Mouse (Mus musculus): ENCODE results near the gene Trim12a.
"Not testable (repeated sequence)": the region's sequence is repeated elsewhere in the genome, so short reads cannot be mapped to it uniquely, and the experiment has no call there.

The Trim12a gene

GRCm38 (mm10) chr7:104315369-104316080 lies at the start of gene Trim12a:
Trim12a (minus strand) TSS chr7:104315466.
- not testable (repeated sequence) for DNase-seq

- no peak for DNase-seq
These were observed 38.3 kb upstream of the Trim12a start for GRCm38 (mm10) chr7:104353600-104353967.

GRCm38 (mm10) chr7:104352717-104353599 lies 37.7 kb upstream of the Trim12a start, which contains the start of gene Trim12c:
Trim12c (minus strand) TSS chr7:104353362.
- DNase-seq, result no peak

GRCm38 (mm10) chr7:104348043-104348442 lies 32.8 kb upstream of the Trim12a start:
- not testable (repeated sequence) for DNase-seq

- not testable (repeated sequence) for DNase-seq
These were observed 25.5 kb upstream of the Trim12a start for GRCm38 (mm10) chr7:104340744-104341143.

- not testable (repeated sequence) for DNase-seq
These were observed 20.3 kb upstream of the Trim12a start for GRCm38 (mm10) chr7:104335547-104335946.

GRCm38 (mm10) chr7:104329171-104329570 lies 13.9 kb upstream of the Trim12a start, which contains the start of gene Trim34b:
Trim34b (plus strand) TSS chr7:104329471.
- not testable (repeated sequence) for DNase-seq

GRCm38 (mm10) chr7:104322028-104322427 lies 6.8 kb upstream of the Trim12a start:
- DNase-seq, result no peak

GRCm38 (mm10) chr7:104314796-104315353 lies 391 bp downstream of the Trim12a start:
- no peak for DNase-seq

- no peak for DNase-seq
These were observed 23.4 kb downstream of the Trim12a start for GRCm38 (mm10) chr7:104291638-104292400.

- DNase-seq, result no peak
These were observed 24.6 kb downstream of the Trim12a start for GRCm38 (mm10) chr7:104290641-104291040.

GRCm38 (mm10) chr7:104287576-104288443 lies 27.5 kb downstream of the Trim12a start, which contains the start of gene Trim5:
Trim5 (minus strand) TSS chr7:104288094.
- not testable (repeated sequence) for DNase-seq

- DNase-seq, result not testable (repeated sequence)
These were observed 35.9 kb downstream of the Trim12a start for GRCm38 (mm10) chr7:104279361-104279760.

- not testable (repeated sequence) for DNase-seq
These were observed 49.9 kb downstream of the Trim12a start for GRCm38 (mm10) chr7:104265335-104265734.

GRCm38 (mm10) chr7:104260380-104260779 lies 54.9 kb downstream of the Trim12a start:
- DNase-seq, result not testable (repeated sequence)

Data from cerebellum, postnatal 36 days (tissue).